9 mouse cellular contexts compared by ENCODE assay signal in genomic region chr10:20045733-20046495, GRCm38 (mm10).
DNase-seq lines count a peak whose midpoint lies in the region; ATAC-seq lines count a peak whose summit lies in the region.
"Had no signal": no experiment of that assay in that cellular context is flagged by ENCODE, and none has a peak within 500 bp of the region (broad histone marks: within the 10 kb centered on the region; RNA-seq: fewer than 3 reads in every experiment).

No protein-coding gene starts in this region.

- 0 out of 2 replicates have a peak, but pooled peaks have one; percentile 42 for ATAC-seq in midbrain, embryonic 16.5 days
- ATAC-seq in midbrain, embryonic 15.5 days (replicated peaks) = no peak
- peak; percentile 82; the same call in 1 of the 2 replicates for ATAC-seq in stomach, embryonic 16.5 days (ENCODE audit: insufficient read depth, low FRiP score)

- H3K9me3 ChIP-seq in midbrain, embryonic 16.5 days (replicated peaks; ENCODE audit: control insufficient read depth, low read length, poor library complexity, severe bottlenecking) = no peaks in the 10 kb centered on the region
- H3K9me3 ChIP-seq in midbrain, embryonic 15.5 days = no peaks in the 10 kb centered on the region
- no peaks in the 10 kb centered on the region for H3K9me3 ChIP-seq in stomach, embryonic 16.5 days (replicated peaks; ENCODE audit: control insufficient read depth, low read length)

- H3K27me3 ChIP-seq in midbrain, embryonic 16.5 days (ENCODE audit: control insufficient read depth, insufficient read depth, low read depth, low read length) = no peaks in the 10 kb centered on the region
- H3K27me3 ChIP-seq in midbrain, embryonic 15.5 days (replicated peaks) = no peaks in the 10 kb centered on the region
- H3K27me3 ChIP-seq in stomach, embryonic 16.5 days (ENCODE audit: control insufficient read depth, insufficient read depth, low read length) = no peaks in the 10 kb centered on the region
- H3K27me3 ChIP-seq: CH12.LX had no signal

- H3K36me3 ChIP-seq in midbrain, embryonic 16.5 days (ENCODE audit: control insufficient read depth, insufficient read depth, low read length) = no peaks in the 10 kb centered on the region
- no peaks in the 10 kb centered on the region for H3K36me3 ChIP-seq in midbrain, embryonic 15.5 days (replicated peaks)
- no peaks in the 10 kb centered on the region for H3K36me3 ChIP-seq in stomach, embryonic 16.5 days (ENCODE audit: control insufficient read depth, insufficient read depth, low read length)

- no peak overlapping the region for H3K4me2 ChIP-seq in midbrain, embryonic 16.5 days (ENCODE audit: low read length)
- H3K4me2 ChIP-seq in midbrain, embryonic 15.5 days = no peak overlapping the region
- no peak overlapping the region for H3K4me2 ChIP-seq in stomach, embryonic 16.5 days (ENCODE audit: low read depth, low read length)

- WGBS in midbrain, embryonic 16.5 days = 52% methylated on average over 4 of the region's 4 CpGs
- WGBS in midbrain, embryonic 15.5 days = 52% methylated on average over 4 of the region's 4 CpGs
- 25% methylated on average over 4 of the region's 4 CpGs for WGBS in stomach, embryonic 16.5 days

- no peak overlapping the region for H3K9ac ChIP-seq in midbrain, embryonic 16.5 days (ENCODE audit: low read depth, low read length)
- no peak overlapping the region for H3K9ac ChIP-seq in midbrain, embryonic 15.5 days
- H3K9ac ChIP-seq in stomach, embryonic 16.5 days (ENCODE audit: low read length) = no peak overlapping the region

- peak; percentile 61 for DNase-seq in gastrocnemius, adult 18-20 months (ENCODE audit: low spot score)
- no peak for DNase-seq in gastrocnemius, postnatal 10 days
- DNase-seq in kidney, postnatal 36 days = peak; percentile 70 to 96
- no peak for DNase-seq in left cerebral cortex, postnatal 14 days (ENCODE audit: low spot score in 2 of 2)
- DNase-seq in layer of hippocampus, postnatal 25 days (ENCODE audit: extremely low spot score in 1 of 2, low spot score in 1 of 2) = no peak

- intact Hi-C loops in left cerebral cortex, postnatal 14 days (cut with DNase I) = no loop called here

- no peaks in the 10 kb centered on the region for H3K4me1 ChIP-seq in midbrain, embryonic 16.5 days (ENCODE audit: control insufficient read depth, insufficient read depth, low read length)
- no peaks in the 10 kb centered on the region for H3K4me1 ChIP-seq in midbrain, embryonic 15.5 days
- peaks cover 6% of the 10 kb centered on the region; the same call in 1 of the 2 replicates for H3K4me1 ChIP-seq in stomach, embryonic 16.5 days (ENCODE audit: control insufficient read depth, insufficient read depth, low read length)

- no peak overlapping the region for H3K4me3 ChIP-seq in midbrain, embryonic 16.5 days (ENCODE audit: low read depth, low read length)
- no peak overlapping the region for H3K4me3 ChIP-seq in midbrain, embryonic 15.5 days
- H3K4me3 ChIP-seq in stomach, embryonic 16.5 days (replicated peaks; ENCODE audit: low read length) = no peak overlapping the region

- no peak overlapping the region for H3K27ac ChIP-seq in midbrain, embryonic 16.5 days (ENCODE audit: low read length)
- H3K27ac ChIP-seq in midbrain, embryonic 15.5 days = no peak overlapping the region
- H3K27ac ChIP-seq in stomach, embryonic 16.5 days (ENCODE audit: low read length) = peak overlapping the region; percentile 72

Comparison
In these comparisons a context has a peak if more than half of its experiments do, and no peak if none do; other contexts are left out.
1. DNase-seq: peak in gastrocnemius, adult 18-20 months (single experiment) and kidney, postnatal 36 days (2 of 2); none in gastrocnemius, postnatal 10 days (single experiment), left cerebral cortex, postnatal 14 days (0 of 2) and layer of hippocampus, postnatal 25 days (0 of 2).